Mouse (Mus musculus) liver, postnatal 0 days (tissue): ENCODE results near the gene Hist1h4n.
"Not testable (repeated sequence)": the region's sequence is repeated elsewhere in the genome, so short reads cannot be mapped to it uniquely, and the experiment has no call there.

Source experiments
- CTCF ChIP-seq: sonication (generic); IDR thresholded peaks from 2 replicates; pipeline ENCODE4 v1.5.1; 2016; ENCODE audit warnings: antibody characterized with exemption, low read depth
- EP300 ChIP-seq: IDR thresholded peaks from 2 replicates; pipeline ENCODE4 v1.6.1; 2016; ENCODE audit warnings: antibody characterized with exemption, low read depth, mild to moderate bottlenecking

GRCm38 (mm10) chr13:21840508-21840907 lies 8.5 kb upstream of the Hist1h4n start:
- not testable (repeated sequence) for TF ChIP-seq CTCF, EP300
